Mouse (Mus musculus) adipocyte (in vitro differentiated cells): ENCODE results near the gene Olfr845.

ENCODE experiments used
- DNase-seq: peaks from one replicate; pipeline ENCODE4 v3.0.0-alpha.2; 2016; ENCODE audit warnings: low spot score

Olfr845 gene

GRCm38 (mm10) chr9:19336157-19336556, at the start of gene Olfr845:
Gene Olfr845 (plus strand): TSS chr9:19336457.
- DNase-seq, result no peak

- no peak for DNase-seq
Measured at GRCm38 (mm10) chr9:19316047-19316446, 20.2 kb upstream of the Olfr845 start, which contains the start of gene Olfr844. Gene Olfr844 (plus strand): TSS chr9:19316347.

- DNase-seq, result no peak
Measured at GRCm38 (mm10) chr9:19363905-19364304, 27.6 kb downstream of the Olfr845 start, which contains the start of gene Olfr846. Gene Olfr846 (minus strand): TSS chr9:19364005.

- DNase-seq, result no peak
Measured at GRCm38 (mm10) chr9:19378569-19378968, 42.3 kb downstream of the Olfr845 start, which contains the start of gene Olfr847. Gene Olfr847 (minus strand): TSS chr9:19378669.
